Mouse (Mus musculus): ENCODE data around the gene Rnasek.

DNA sequence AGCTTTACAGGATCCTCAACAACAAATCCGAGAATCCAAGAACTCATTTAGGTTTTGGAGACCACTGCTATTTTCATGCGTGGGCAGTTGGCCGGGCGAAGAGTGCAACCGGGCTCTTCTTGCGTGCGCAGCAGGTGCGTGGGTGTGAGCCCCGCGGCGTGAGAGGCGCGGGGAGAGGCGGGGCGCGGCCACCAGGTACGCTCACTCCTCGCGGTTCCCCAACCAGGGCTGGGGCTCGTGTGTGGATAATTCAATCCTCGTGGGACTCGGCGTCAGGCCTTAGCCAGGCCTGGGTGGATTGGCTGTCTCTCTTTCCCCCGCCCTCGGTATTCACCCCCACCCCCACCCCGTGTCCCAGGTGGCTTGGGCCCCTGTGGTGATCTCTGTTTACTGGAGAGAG lies 25.9 kb downstream of the Rnasek start:
- no peak for TF ChIP-seq POLR2A (IDR thresholded peaks at IDR 0.05; ENCODE audit: insufficient read length, low read depth)
- no peak for TF ChIP-seq USF1 (IDR thresholded peaks at IDR 0.05; ENCODE audit: low read depth)
